Mouse (Mus musculus) heart, postnatal 0 days (tissue): ENCODE data around the gene Ccl1. TPM values are rescaled to one million over a fixed set of nuclear protein-coding genes. Genes with fewer than 3 reads are reported as not detected.

Source experiments
- ATAC-seq: fragments of 200-750 bp; cut with Nextera tagmentation; 2 replicates; pipeline ENCODE4 v1.8.0; 2017; ENCODE audit warnings: low read depth, moderate number of reproducible peaks, moderate library complexity; ENCODE audit not compliant: insufficient read depth
- DNase-seq: peaks from one replicate; pipeline ENCODE4 v3.0.0-alpha.2; 2016; ENCODE audit warnings: low spot score
- H3K27ac ChIP-seq: fragments of 300-500 bp; sonication (generic); 2 replicates; pipeline ENCODE4 v1.5.1; 2014; ENCODE audit warnings: low read depth, mild to moderate bottlenecking
- H3K27me3 ChIP-seq: fragments of 300-500 bp; sonication (generic); 2 replicates; pipeline ENCODE4 v1.6.1; 2014; ENCODE audit warnings: low read length, mixed read lengths; ENCODE audit not compliant: control insufficient read depth, insufficient read depth
- H3K36me3 ChIP-seq: fragments of 300-500 bp; sonication (generic); replicated peaks from 2 replicates; pipeline ENCODE4 v1.6.1; 2014; ENCODE audit warnings: low read length, mixed read lengths; ENCODE audit not compliant: control insufficient read depth, insufficient read depth
- H3K4me1 ChIP-seq: fragments of 300-500 bp; sonication (generic); 2 replicates; pipeline ENCODE4 v1.6.1; 2014; ENCODE audit warnings: antibody characterized with exemption; ENCODE audit not compliant: control insufficient read depth, insufficient read depth
- H3K4me2 ChIP-seq: fragments of 300-500 bp; sonication (generic); 2 replicates; pipeline ENCODE4 v1.6.1; 2014; ENCODE audit warnings: low read depth, mild to moderate bottlenecking, low read length, moderate library complexity
- H3K4me3 ChIP-seq: fragments of 300-500 bp; sonication (generic); 2 replicates; pipeline ENCODE4 v1.5.1; 2014; ENCODE audit warnings: low read depth, low read length
- H3K9ac ChIP-seq: fragments of 300-500 bp; sonication (generic); replicated peaks from 2 replicates; pipeline ENCODE4 v1.6.1; 2014; ENCODE audit warnings: low read depth, low read length, mixed read lengths
- H3K9me3 ChIP-seq: fragments of 300-500 bp; sonication (generic); replicated peaks from 2 replicates; pipeline ENCODE4 v1.6.1; 2016; ENCODE audit warnings: low read length; ENCODE audit not compliant: control insufficient read depth
- CTCF ChIP-seq: IDR thresholded peaks from 2 replicates; pipeline ENCODE4 v1.5.1; 2016; ENCODE audit warnings: antibody characterized with exemption, control low read depth, low read depth
- EP300 ChIP-seq: IDR thresholded peaks from 2 replicates; pipeline ENCODE4 v1.6.1; 2016; ENCODE audit warnings: antibody characterized with exemption, low read depth
- WGBS: fragments of 180-500 bp; shearing (Covaris S2); extraction: QIAGEN DNeasy Blood & Tissue Kit; methylation state at CpG from one replicate; pipeline ENCODE4 v1.1.7; 2014; 5-methylcytosine and 5-hydroxymethylcytosine counted together
- polyA plus RNA-seq: library from polyadenylated mRNA; unstranded; fragments of >200 nt; fragmentation: Nextera tagmentation; extraction: Ambion mirVana; gene quantifications from 2 replicates; pipeline ENCODE4 v1.2.1, GENCODE M21; 2015
- total RNA-seq: library from RNA; depleted of rRNA; stranded (reverse); fragments of >200 nt; gene quantifications from 2 replicates; pipeline ENCODE4 v1.2.3, GENCODE M21; 2014; ENCODE audit warnings: low replicate concordance

The Ccl1 gene
- total and polyA plus RNA-seq, 2 experiments from 2014 or later: not detected

GRCm38 (mm10) chr11:82233991-82234390 lies 71.5 kb downstream of the Ccl1 start:
- H3K4me2 ChIP-seq: no peak overlapping the region
- WGBS: 43% methylated on average over 6 of the region's 6 CpGs
- H3K9ac ChIP-seq: no peak overlapping the region
- DNase-seq (no peak), ATAC-seq (no peak)
- no peaks in the 10 kb centered on the region for H3K36me3 ChIP-seq
- no peaks in the 10 kb centered on the region for H3K4me1 ChIP-seq
- TF ChIP-seq CTCF (no peak), EP300 (no peak)
- no peak overlapping the region for H3K27ac ChIP-seq
- H3K4me3 ChIP-seq: no peak overlapping the region
- H3K9me3 ChIP-seq: no peaks in the 10 kb centered on the region
- peaks cover 7% of the 10 kb centered on the region for H3K27me3 ChIP-seq

- Histone ChIP-seq H3K27me3 (peaks cover 3% of the 10 kb centered on the region; the same call in 1 of the 2 replicates), H3K36me3 (no peaks in the 10 kb centered on the region), H3K9me3 (no peaks in the 10 kb centered on the region), H3K4me1 (no peaks in the 10 kb centered on the region), H3K27ac (no peak overlapping the region), H3K4me3 (no peak overlapping the region), H3K4me2 (no peak overlapping the region), H3K9ac (no peak overlapping the region)
- 75% methylated on average over 9 of the region's 9 CpGs for WGBS
- no peak for DNase-seq
- TF ChIP-seq CTCF (no peak), EP300 (no peak)
- ATAC-seq: no peak
These were observed 78.5 kb downstream of the Ccl1 start for GRCm38 (mm10) chr11:82226976-82227375.

- Histone ChIP-seq H3K9ac (no peak overlapping the region), H3K4me3 (no peak overlapping the region), H3K27me3 (peaks cover 3% of the 10 kb centered on the region; the same call in 1 of the 2 replicates), H3K9me3 (no peaks in the 10 kb centered on the region), H3K4me2 (no peak overlapping the region), H3K36me3 (no peaks in the 10 kb centered on the region), H3K4me1 (no peaks in the 10 kb centered on the region), H3K27ac (no peak overlapping the region)
- ATAC-seq: no peak
- TF ChIP-seq EP300 (no peak), CTCF (no peak)
- 70% methylated on average over 8 of the region's 8 CpGs for WGBS
- no peak for DNase-seq
These were observed 79.6 kb downstream of the Ccl1 start for GRCm38 (mm10) chr11:82225936-82226335.

GRCm38 (mm10) chr11:82216531-82216930 lies 89.0 kb downstream of the Ccl1 start:
- no peak for TF ChIP-seq EP300
- no peak for TF ChIP-seq CTCF
- H3K4me1 ChIP-seq: no peaks in the 10 kb centered on the region

GRCm38 (mm10) chr11:82214405-82214804 lies 91.1 kb downstream of the Ccl1 start:
- Histone ChIP-seq H3K9ac (no peak overlapping the region), H3K9me3 (no peaks in the 10 kb centered on the region), H3K36me3 (no peaks in the 10 kb centered on the region), H3K27me3 (no peaks in the 10 kb centered on the region), H3K4me2 (no peak overlapping the region), H3K27ac (no peak overlapping the region), H3K4me3 (no peak overlapping the region), H3K4me1 (no peaks in the 10 kb centered on the region)
- WGBS: 40% methylated on average over 4 of the region's 4 CpGs
- TF ChIP-seq EP300 (no peak), CTCF (no peak)
- DNase-seq (no peak), ATAC-seq (no peak)

More at GRCm38 (mm10) chr11:82216531-82216930, 89.0 kb downstream of the Ccl1 start:
- Histone ChIP-seq H3K4me3 (no peak overlapping the region), H3K27ac (no peak overlapping the region), H3K4me2 (no peak overlapping the region), H3K9me3 (no peaks in the 10 kb centered on the region), H3K27me3 (no peaks in the 10 kb centered on the region), H3K36me3 (no peaks in the 10 kb centered on the region), H3K9ac (no peak overlapping the region)
- WGBS: 36% methylated on average over 2 of the region's 2 CpGs
- ATAC-seq (no peak), DNase-seq (no peak)

- Histone ChIP-seq H3K4me3 (no peak overlapping the region), H3K9ac (no peak overlapping the region), H3K4me2 (no peak overlapping the region), H3K27ac (no peak overlapping the region), H3K4me1 (no peaks in the 10 kb centered on the region), H3K27me3 (no peaks in the 10 kb centered on the region), H3K9me3 (no peaks in the 10 kb centered on the region), H3K36me3 (no peaks in the 10 kb centered on the region)
- 84% methylated on average over 2 of the region's 2 CpGs for WGBS
- DNase-seq (no peak), ATAC-seq (no peak)
- TF ChIP-seq CTCF (no peak), EP300 (no peak)
These were observed 98.5 kb downstream of the Ccl1 start for GRCm38 (mm10) chr11:82206960-82207488.
